Mouse (Mus musculus) frontal cortex, adult (tissue): ENCODE measurements around the gene Ptger2.

Source experiments
- ATAC-seq: cut with Nextera tagmentation; 2 replicates; pipeline ENCODE4 v1.9.2; 2017; ENCODE audit warnings: mild to moderate bottlenecking, moderate library complexity, mixed read lengths; ENCODE audit not compliant: low TSS enrichment

The Ptger2 gene

DNA sequence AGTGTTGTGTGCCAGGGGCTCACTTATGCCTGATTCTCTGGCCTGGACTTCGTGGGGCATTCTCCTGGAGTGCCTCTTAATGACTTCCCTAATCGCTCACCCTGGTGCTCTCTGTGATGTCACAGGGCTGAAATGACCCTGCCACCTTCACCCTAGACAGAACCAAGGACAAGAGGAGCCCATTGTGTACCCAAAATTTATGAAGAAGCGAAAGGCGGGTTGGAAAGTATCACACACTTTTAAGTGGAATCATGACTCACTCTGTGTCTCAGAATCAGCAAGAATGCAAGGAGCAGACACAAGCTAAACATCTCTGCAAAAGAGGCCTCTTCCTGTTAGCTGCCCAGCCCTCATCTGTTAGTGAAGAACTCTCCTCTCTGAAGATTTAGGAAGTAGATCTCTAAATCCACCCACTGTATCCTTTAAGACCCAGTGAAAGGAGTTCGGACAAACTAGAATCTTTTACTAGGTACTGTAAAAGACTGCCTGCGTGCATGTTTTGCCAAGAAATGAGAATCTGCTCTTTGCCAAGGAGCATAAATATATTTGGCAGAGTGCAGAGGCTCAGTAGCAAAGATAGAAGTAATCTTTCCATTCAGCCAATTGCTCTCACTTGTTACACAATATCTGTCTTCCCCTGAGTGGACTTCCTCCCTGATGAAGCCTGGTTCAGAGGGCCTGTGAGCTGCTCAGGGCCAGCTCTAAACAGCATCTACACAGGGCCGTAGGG, 61.9 kb downstream of the Ptger2 start:
- ATAC-seq = peak; percentile 95

DNA sequence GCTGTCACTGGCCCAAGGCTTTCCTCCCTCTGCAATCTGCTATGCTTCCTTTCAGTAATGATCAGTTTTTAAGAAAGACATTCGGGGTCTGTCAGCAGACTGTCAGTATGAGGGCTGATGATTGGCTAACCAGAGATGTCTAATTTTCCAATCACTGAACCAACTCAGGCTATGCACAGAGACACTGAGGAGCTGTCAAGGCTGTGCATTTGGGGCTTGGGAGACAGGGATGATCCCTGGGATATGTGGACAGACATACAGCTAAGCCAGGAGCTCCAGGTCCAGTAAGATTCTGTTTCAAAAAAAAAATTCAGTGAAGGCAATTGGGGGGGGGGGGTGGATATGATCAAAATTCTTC, 62.4 kb downstream of the Ptger2 start:
- no peak for ATAC-seq

DNA sequence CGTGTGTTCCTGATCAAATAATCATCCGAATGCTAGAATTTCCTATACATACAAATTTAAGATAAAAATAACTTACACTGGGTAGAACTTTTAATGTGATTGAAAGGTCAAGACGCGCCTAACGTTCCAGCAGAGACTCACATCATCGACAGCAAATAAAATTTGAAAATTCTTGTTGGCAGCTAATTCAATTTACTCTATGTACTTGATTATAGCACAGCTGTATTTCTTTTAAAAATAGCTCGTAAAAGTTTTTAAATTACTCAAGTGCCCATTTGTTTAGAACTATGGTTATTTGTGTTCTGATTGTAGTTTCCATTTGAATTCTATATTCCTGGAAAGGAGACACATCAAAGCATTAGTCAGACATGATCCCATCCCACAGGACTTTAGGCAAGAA, 63.1 kb downstream of the Ptger2 start:
- ATAC-seq = no peak
